In the genomic region with DNA sequence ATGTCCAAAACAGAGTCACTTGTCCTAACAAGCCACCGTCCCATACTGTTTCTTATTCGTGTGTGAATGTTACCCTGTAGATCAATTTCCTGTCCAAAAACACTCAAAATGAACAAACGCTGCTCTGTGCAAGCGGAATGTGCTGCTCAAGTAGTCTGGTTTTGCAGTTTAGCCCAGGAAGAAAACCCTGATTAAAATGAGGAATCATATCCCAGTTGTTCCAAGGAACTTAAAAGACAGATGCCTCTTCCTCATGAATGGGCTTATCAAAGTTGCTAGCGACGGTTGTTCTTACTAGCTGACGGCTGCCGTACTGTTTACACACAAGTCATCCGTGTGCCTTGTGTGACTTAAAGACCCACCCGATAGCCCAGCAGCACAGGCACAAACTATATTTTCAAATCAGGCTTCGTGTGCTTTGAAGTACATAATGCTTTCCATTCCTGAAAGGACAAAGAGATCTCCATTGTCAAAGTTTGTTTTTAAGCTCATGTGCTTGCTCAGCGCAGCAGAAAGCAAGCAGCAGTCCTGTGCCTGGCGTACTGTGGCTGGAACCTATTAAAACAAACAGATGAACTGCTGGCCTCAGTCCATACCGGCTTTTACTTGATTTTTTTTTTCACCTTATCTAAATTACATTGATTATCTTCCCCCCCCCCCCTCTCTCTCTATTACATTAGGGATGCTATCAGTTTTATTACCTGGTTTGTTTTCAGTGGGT, we compare ENCODE assay signal across 9 mouse cellular contexts. TPM values are rescaled to one million over a fixed set of nuclear protein-coding genes. Genes with fewer than 3 reads are reported as not detected.
A peak's percentile ranks its signal among the peaks of the same experiment; 100 is the strongest.
DNase-seq lines count a peak whose midpoint lies in the region; ATAC-seq and TF ChIP-seq lines count a peak whose summit lies in the region.
"Had no signal": no experiment of that assay in that cellular context is flagged by ENCODE, and none has a peak within 500 bp of the region (broad histone marks: within the 10 kb centered on the region; RNA-seq: fewer than 3 reads in every experiment).

A gene (minus strand): TSS at position 51 of the 721 bp plus-strand sequence.

- 21% methylated on average over 14 of the region's 14 CpGs for WGBS in lung, adult 2 months
- 13% methylated on average over 14 of the region's 14 CpGs for WGBS in intestine, embryonic 14.5 days

- TF ChIP-seq CTCF in lung, adult 2 months (IDR thresholded peaks at IDR 0.05; ENCODE audit: insufficient read depth, low read length), result no peak

- ATAC-seq in intestine, embryonic 14.5 days (replicated peaks; ENCODE audit: low FRiP score, low TSS enrichment, low read depth), result peak; percentile 67

- H3K4me2 ChIP-seq in intestine, embryonic 14.5 days (ENCODE audit: low read length), result peak within 1 kb of the TSS; percentile 41

- no peak for TF ChIP-seq POLR2A in lung, adult 2 months (IDR thresholded peaks at IDR 0.05; ENCODE audit: borderline replicate concordance, extremely low read depth, low read depth, low read length)

- no peak within 1 kb of the TSS for H3K9ac ChIP-seq in intestine, embryonic 14.5 days (ENCODE audit: low read length)

- peaks cover 9% of the 10 kb centered on the region for H3K4me1 ChIP-seq in lung, adult 2 months (ENCODE audit: control insufficient read depth, insufficient read depth, low read length)
- H3K4me1 ChIP-seq in intestine, embryonic 14.5 days (replicated peaks; ENCODE audit: control insufficient read depth, insufficient read depth, low read length), result peaks cover 11% of the 10 kb centered on the region; the same call in 1 of the 2 replicates

- no peak within 1 kb of the TSS for H3K4me3 ChIP-seq in lung, adult 2 months (replicated peaks; ENCODE audit: extremely low read depth, low read depth, low read length)
- H3K4me3 ChIP-seq in intestine, embryonic 14.5 days (ENCODE audit: low read depth, low read length), result 0 out of 2 replicates have a peak within 1 kb of the TSS, but pooled peaks have one; percentile 10

- peak; percentile 44 for DNase-seq in embryo, embryonic 10 days (ENCODE audit: low spot score)
- DNase-seq in embryo, embryonic 9.5 days (ENCODE audit: extremely low spot score), result no peak
- DNase-seq in lung, adult 2 months, result no peak
- no peak for DNase-seq in lung, postnatal 4 days
- peak; percentile 60 for DNase-seq in intestine, embryonic 14.5 days (ENCODE audit: low spot score)
- DNase-seq in neural tube, embryonic 10.5 days (ENCODE audit: extremely low spot score, low spot score), result peak; percentile 15
- DNase-seq in right cerebral cortex, adult 18-20 months, result no peak
- DNase-seq in urinary bladder, postnatal 36 days (ENCODE audit: low spot score in 2 of 2), result no peak
- DNase-seq: right cerebral cortex, postnatal 14 days had no signal

- H3K9me3 ChIP-seq in intestine, embryonic 14.5 days (ENCODE audit: control insufficient read depth, low read length), result no peaks in the 10 kb centered on the region

- H3K27ac ChIP-seq in intestine, embryonic 14.5 days (ENCODE audit: low read depth), result no peak within 1 kb of the TSS

- H3K36me3 ChIP-seq in intestine, embryonic 14.5 days (ENCODE audit: control insufficient read depth, insufficient read depth, low read length), result no peaks in the 10 kb centered on the region

- H3K27me3 ChIP-seq in intestine, embryonic 14.5 days (replicated peaks; ENCODE audit: control insufficient read depth, insufficient read depth, low read length), result no peaks in the 10 kb centered on the region

RNA-seq across cellular contexts. Expression of the gene that starts here (rescaled TPM):
- polyA plus RNA-seq in lung, adult 2 months (2012; rRNA removed), result 15.0 and 19.0 TPM in 2 replicates
- 6.5 and 7.8 TPM in 2 replicates for polyA plus RNA-seq in intestine, embryonic 14.5 days (2014; fragmentation: Nextera tagmentation; extraction: Ambion mirVana)

Comparison
In these comparisons a context has a peak if more than half of its experiments do, and no peak if none do; other contexts are left out.
1. DNase-seq: peak in embryo, embryonic 10 days (single experiment), intestine, embryonic 14.5 days (single experiment) and neural tube, embryonic 10.5 days (single experiment); none in embryo, embryonic 9.5 days (single experiment), lung, adult 2 months (single experiment), lung, postnatal 4 days (0 of 2), right cerebral cortex, adult 18-20 months (single experiment) and urinary bladder, postnatal 36 days (0 of 2).